Mouse (Mus musculus) forebrain, embryonic 13.5 days (tissue): ENCODE data around the gene Olfr450. TPM values are rescaled to one million over a fixed set of nuclear protein-coding genes. Genes with fewer than 3 reads are reported as not detected.
A peak's percentile ranks its signal among the peaks of the same experiment; 100 is the strongest.

Experiments used
- ATAC-seq: fragments of 200-750 bp; cut with Nextera tagmentation; 2 replicates; pipeline ENCODE4 v1.8.0; 2017
- H3K27ac ChIP-seq: fragments of 300-500 bp; sonication (generic); 2 replicates; pipeline ENCODE4 v1.5.1; 2015; ENCODE audit warnings: inconsistent platforms, mild to moderate bottlenecking, moderate library complexity
- H3K27me3 ChIP-seq: fragments of 300-500 bp; sonication (generic); 2 replicates; pipeline ENCODE4 v1.6.1; 2015; ENCODE audit warnings: mild to moderate bottlenecking, inconsistent platforms
- H3K36me3 ChIP-seq: fragments of 300-500 bp; sonication (generic); 2 replicates; pipeline ENCODE4 v1.6.1; 2015; ENCODE audit warnings: mild to moderate bottlenecking, inconsistent platforms; ENCODE audit not compliant: poor library complexity, severe bottlenecking
- H3K4me1 ChIP-seq: fragments of 300-500 bp; sonication (generic); 2 replicates; pipeline ENCODE4 v1.6.1; 2015; ENCODE audit warnings: inconsistent platforms
- H3K4me2 ChIP-seq: fragments of 300-500 bp; sonication (generic); 2 replicates; pipeline ENCODE4 v1.6.1; 2015; ENCODE audit warnings: inconsistent platforms, mild to moderate bottlenecking, moderate library complexity
- H3K4me3 ChIP-seq: fragments of 300-500 bp; sonication (generic); 2 replicates; pipeline ENCODE4 v1.5.1; 2015; ENCODE audit warnings: mild to moderate bottlenecking, inconsistent platforms
- H3K9ac ChIP-seq: fragments of 300-500 bp; sonication (generic); 2 replicates; pipeline ENCODE4 v1.6.1; 2015; ENCODE audit warnings: mild to moderate bottlenecking, inconsistent platforms
- H3K9me3 ChIP-seq: fragments of 300-500 bp; sonication (generic); replicated peaks from 2 replicates; pipeline ENCODE4 v1.6.1; 2016; ENCODE audit warnings: inconsistent platforms
- WGBS: fragments of 180-500 bp; shearing (Covaris S2); methylation state at CpG from one replicate; pipeline ENCODE4 v1.1.7; 2015; 5-methylcytosine and 5-hydroxymethylcytosine counted together
- polyA plus RNA-seq: library from polyadenylated mRNA; unstranded; fragments of >200 nt; fragmentation: Nextera tagmentation; extraction: Ambion mirVana; gene quantifications from 2 replicates; pipeline ENCODE4 v1.2.1, GENCODE M21; 2015

Gene Olfr450
- not detected in 2 replicates for polyA plus RNA-seq

- ATAC-seq = no peak
- no peaks in the 10 kb centered on the region for H3K9me3 ChIP-seq
- no peaks in the 10 kb centered on the region for H3K4me1 ChIP-seq
- no peak within 1 kb of the TSS for H3K4me2 ChIP-seq
- WGBS = 83% methylated on average over 1 of the region's 1 CpGs
- H3K27me3 ChIP-seq = no peaks in the 10 kb centered on the region
- no peak within 1 kb of the TSS for H3K9ac ChIP-seq
- H3K36me3 ChIP-seq = no peaks in the 10 kb centered on the region
- no peak within 1 kb of the TSS for H3K4me3 ChIP-seq
- no peak within 1 kb of the TSS for H3K27ac ChIP-seq
Measured at GRCm38 (mm10) chr6:42811639-42812038, at the start of gene Olfr450. Gene Olfr450, plus strand, starts transcription at chr6:42811939.

- H3K27me3 ChIP-seq = no peaks in the 10 kb centered on the region
- WGBS = 83% methylated on average over 1 of the region's 1 CpGs
- H3K4me1 ChIP-seq = no peaks in the 10 kb centered on the region
- H3K9me3 ChIP-seq = no peaks in the 10 kb centered on the region
- H3K27ac ChIP-seq = no peak overlapping the region
- no peak overlapping the region for H3K4me3 ChIP-seq
- no peak overlapping the region for H3K9ac ChIP-seq
- no peak overlapping the region for H3K4me2 ChIP-seq
- no peak for ATAC-seq
- H3K36me3 ChIP-seq = no peaks in the 10 kb centered on the region
Measured at GRCm38 (mm10) chr6:42777066-42777465, 34.7 kb upstream of the Olfr450 start.

DNA sequence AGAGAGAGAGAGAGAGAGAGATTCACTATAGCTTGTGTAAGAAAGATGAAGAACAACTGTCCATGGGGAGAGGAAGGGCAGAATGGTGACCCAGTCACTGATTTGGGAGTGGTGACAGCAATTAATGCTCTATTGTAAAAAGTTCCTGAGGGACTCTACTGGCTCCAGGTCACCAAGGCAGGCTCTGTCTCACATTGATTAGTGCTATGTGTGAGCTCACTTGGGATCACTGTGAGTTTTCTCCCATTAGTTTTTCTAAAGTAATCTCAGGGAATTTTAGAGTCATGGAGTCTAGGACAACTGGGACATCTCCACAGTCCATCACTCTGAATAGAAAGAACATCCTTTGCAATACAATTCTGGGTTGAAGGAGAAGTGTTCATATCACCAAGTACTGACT is 26.9 kb upstream of the Olfr450 start, which contains the start of gene Olfr452:
Olfr452 (plus strand) TSS at position 301 of the 400 bp plus-strand sequence.
- Histone ChIP-seq H3K27me3 (no peaks in the 10 kb centered on the region), H3K9me3 (no peaks in the 10 kb centered on the region), H3K9ac (no peak within 1 kb of the TSS), H3K4me1 (no peaks in the 10 kb centered on the region), H3K4me3 (no peak within 1 kb of the TSS), H3K36me3 (no peaks in the 10 kb centered on the region), H3K4me2 (no peak within 1 kb of the TSS), H3K27ac (no peak within 1 kb of the TSS)
- no peak for ATAC-seq

DNA sequence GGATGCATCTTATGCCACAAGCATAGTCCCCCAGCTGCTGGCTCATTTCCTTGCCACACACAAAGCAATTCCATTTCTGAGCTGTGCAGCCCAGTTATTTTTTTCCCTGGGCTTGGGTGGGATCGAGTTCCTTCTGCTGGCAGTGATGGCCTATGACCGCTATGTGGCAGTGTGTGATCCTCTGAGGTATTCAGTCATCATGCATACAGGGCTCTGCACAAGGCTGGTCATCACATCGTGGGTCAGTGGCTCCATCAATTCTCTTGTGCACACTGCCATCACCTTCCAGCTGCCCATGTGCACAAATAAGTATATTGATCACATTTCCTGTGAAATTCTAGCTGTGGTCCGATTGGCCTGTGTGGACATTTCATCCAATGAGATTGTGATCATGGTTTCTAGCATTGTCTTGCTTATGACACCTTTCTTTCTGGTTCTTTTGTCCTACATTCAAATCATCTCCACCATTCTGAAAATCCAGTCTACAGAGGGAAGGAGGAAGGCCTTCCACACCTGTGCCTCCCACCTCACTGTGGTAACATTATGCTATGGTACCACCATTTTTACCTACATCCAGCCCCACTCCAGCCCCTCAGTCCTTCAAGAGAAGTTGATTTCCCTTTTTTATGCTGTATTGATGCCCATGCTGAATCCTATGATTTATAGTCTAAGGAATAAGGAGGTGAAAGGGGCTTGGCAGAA is 21.3 kb upstream of the Olfr450 start:
- H3K27ac ChIP-seq = no peak overlapping the region
- no peak overlapping the region for H3K4me3 ChIP-seq
- no peaks in the 10 kb centered on the region for H3K27me3 ChIP-seq
- H3K9me3 ChIP-seq = no peaks in the 10 kb centered on the region
- H3K9ac ChIP-seq = no peak overlapping the region
- peak; percentile 69 for ATAC-seq
- WGBS = 51% methylated on average over 4 of the region's 4 CpGs
- no peaks in the 10 kb centered on the region for H3K4me1 ChIP-seq
- no peak overlapping the region for H3K4me2 ChIP-seq
- H3K36me3 ChIP-seq = no peaks in the 10 kb centered on the region

DNA sequence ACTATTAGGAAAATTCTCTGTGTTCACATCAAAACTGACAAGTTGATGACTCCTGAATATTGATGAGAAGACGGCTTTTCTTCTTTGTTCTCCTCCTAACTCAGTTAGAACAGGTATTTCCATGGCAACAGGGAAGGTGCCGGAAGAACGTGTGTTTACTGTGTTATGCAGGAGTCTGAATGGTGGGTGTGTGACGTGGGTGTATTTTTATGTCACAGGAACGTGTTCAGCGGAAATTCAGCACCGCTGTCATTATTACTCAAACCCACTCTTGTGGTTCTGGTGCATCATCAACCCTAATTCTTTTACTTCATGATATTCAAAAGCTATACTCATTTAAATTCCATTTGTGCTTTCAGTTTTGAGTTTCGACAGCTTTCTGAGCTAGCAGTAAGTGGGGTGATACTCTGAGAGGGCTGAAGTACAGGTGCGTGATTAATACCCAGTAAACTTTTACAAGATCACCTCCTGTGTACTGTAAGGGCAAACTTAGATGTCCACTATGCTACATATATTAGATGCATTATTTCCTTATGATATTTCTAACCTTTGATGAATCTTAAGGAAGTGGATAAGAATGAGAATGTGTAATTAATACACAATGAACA is 20.7 kb upstream of the Olfr450 start:
- Histone ChIP-seq H3K9me3 (no peaks in the 10 kb centered on the region), H3K9ac (no peak overlapping the region), H3K4me2 (no peak overlapping the region), H3K27me3 (no peaks in the 10 kb centered on the region), H3K27ac (no peak overlapping the region), H3K4me3 (no peak overlapping the region), H3K36me3 (no peaks in the 10 kb centered on the region), H3K4me1 (no peaks in the 10 kb centered on the region)
- ATAC-seq = peak; percentile 91
- WGBS = 72% methylated on average over 9 of the region's 9 CpGs

DNA sequence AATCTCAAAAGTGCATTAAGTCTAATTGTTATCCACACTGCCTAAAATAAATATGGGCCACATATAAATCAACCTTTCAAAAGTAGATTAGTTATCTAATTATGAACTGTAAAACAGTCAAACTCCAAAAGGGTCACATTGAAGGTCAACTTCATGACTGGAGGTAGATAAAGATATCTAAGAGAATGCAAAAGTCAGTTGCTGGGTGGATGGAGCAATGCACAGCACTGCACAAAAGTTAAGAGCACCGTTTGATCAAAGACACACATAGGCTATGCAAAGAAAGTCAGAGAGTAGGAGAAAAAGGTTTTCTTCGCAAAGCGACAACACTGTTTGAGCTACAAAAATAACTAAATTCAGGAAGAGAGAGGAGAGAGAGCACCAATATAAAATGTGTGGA is 16.8 kb upstream of the Olfr450 start:
- Histone ChIP-seq H3K4me2 (no peak overlapping the region), H3K4me3 (no peak overlapping the region), H3K36me3 (no peaks in the 10 kb centered on the region), H3K9ac (no peak overlapping the region), H3K27me3 (no peaks in the 10 kb centered on the region), H3K27ac (no peak overlapping the region), H3K9me3 (no peaks in the 10 kb centered on the region), H3K4me1 (no peaks in the 10 kb centered on the region)
- no peak for ATAC-seq
- 88% methylated on average over 3 of the region's 3 CpGs for WGBS

DNA sequence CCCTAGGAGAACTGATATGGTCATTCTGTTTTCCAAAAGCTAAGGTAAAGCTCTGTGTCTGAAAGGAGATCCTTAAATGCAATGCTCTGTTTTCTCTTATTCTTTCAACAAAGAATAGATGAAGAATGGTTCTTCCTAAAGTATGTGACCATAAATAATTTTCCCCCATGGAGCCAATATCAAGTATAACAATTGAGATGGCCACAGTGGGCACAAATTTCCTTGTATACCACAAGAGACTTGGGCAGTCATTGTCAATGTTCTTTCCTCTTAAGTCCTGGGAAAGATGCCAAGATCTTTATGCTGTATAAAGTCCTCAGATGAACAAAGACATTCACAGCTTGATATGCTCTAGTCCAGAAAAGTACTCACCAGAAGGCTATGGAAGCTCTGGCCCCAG is 22.3 kb downstream of the Olfr450 start, which contains the start of gene Olfr449:
Olfr449 (plus strand) TSS at position 301 of the 400 bp plus-strand sequence.
- no peaks in the 10 kb centered on the region for H3K9me3 ChIP-seq
- H3K36me3 ChIP-seq = no peaks in the 10 kb centered on the region
- H3K4me3 ChIP-seq = no peak within 1 kb of the TSS
- no peak within 1 kb of the TSS for H3K9ac ChIP-seq
- no peak within 1 kb of the TSS for H3K4me2 ChIP-seq
- no peaks in the 10 kb centered on the region for H3K27me3 ChIP-seq
- no peaks in the 10 kb centered on the region for H3K4me1 ChIP-seq
- no peak for ATAC-seq
- H3K27ac ChIP-seq = no peak within 1 kb of the TSS

- Histone ChIP-seq H3K27ac (no peak overlapping the region), H3K36me3 (no peaks in the 10 kb centered on the region), H3K9ac (no peak overlapping the region), H3K4me2 (no peak overlapping the region), H3K27me3 (no peaks in the 10 kb centered on the region), H3K9me3 (no peaks in the 10 kb centered on the region), H3K4me1 (no peaks in the 10 kb centered on the region), H3K4me3 (no peak overlapping the region)
- peak; percentile 83 for ATAC-seq
- 14% methylated on average over 4 of the region's 4 CpGs for WGBS
Measured at GRCm38 (mm10) chr6:42860222-42860819, 48.6 kb downstream of the Olfr450 start.

Other genes with a start within 250 kb of the Olfr450 start
- gene Tcaf3, start 214.2 kb upstream of the Olfr450 start, polyA plus RNA-seq = 0.06 TPM in 1 of 2 replicates, not detected in the other
- 1.4 and 1.9 TPM in 2 replicates for gene Tcaf2, start 166.7 kb upstream of the Olfr450 start, polyA plus RNA-seq
- gene Tcaf1, start 101.9 kb upstream of the Olfr450 start, polyA plus RNA-seq = 191 and 198 TPM in 2 replicates
- gene Olfr453, start 72.6 kb upstream of the Olfr450 start, polyA plus RNA-seq = not detected in 2 replicates
- not detected in 2 replicates for gene Olfr38, start 55.5 kb upstream of the Olfr450 start, polyA plus RNA-seq
- not detected in 2 replicates for gene Olfr452, start 26.8 kb upstream of the Olfr450 start, polyA plus RNA-seq
- not detected in 2 replicates for gene Olfr449, start 22.4 kb downstream of the Olfr450 start, polyA plus RNA-seq
- not detected in 2 replicates for gene Olfr448, start 78.5 kb downstream of the Olfr450 start, polyA plus RNA-seq
- gene Olfr447, start 96.9 kb downstream of the Olfr450 start, polyA plus RNA-seq = not detected in 2 replicates
- gene Olfr446, start 109.4 kb downstream of the Olfr450 start, polyA plus RNA-seq = not detected in 2 replicates
- not detected in 2 replicates for gene Olfr444, start 137.1 kb downstream of the Olfr450 start, polyA plus RNA-seq